Mouse (Mus musculus) lung, adult 10 weeks (tissue): ENCODE results near the gene Scn4b. TPM values are rescaled to one million over a fixed set of nuclear protein-coding genes. Genes with fewer than 3 reads are reported as not detected.

Source experiments
- polyA plus RNA-seq: library from polyadenylated mRNA; stranded (reverse); fragments of 350-450 nt; fragmentation: Illumina TruSeq; extraction: RNeasy Lipid Tissue Mini Kit (QIAGEN cat#74804); gene quantifications from one replicate; pipeline ENCODE4 v1.2.3, GENCODE M21; 2014; ENCODE audit warnings: low read depth, low replicate concordance; ENCODE audit not compliant: insufficient read depth

The Scn4b gene
- 0.30 TPM for polyA plus RNA-seq

GRCm38 (mm10) chr9:45138191-45139032, at the start of gene Scn4b:
Gene Scn4b, plus strand, starts transcription at chr9:45138395.

GRCm38 (mm10) chr9:45117741-45118431, 20.3 kb upstream of the Scn4b start, which contains the start of gene Scn2b:
Gene Scn2b, plus strand, starts transcription at chr9:45117782.

GRCm38 (mm10) chr9:45181770-45182169, 43.6 kb downstream of the Scn4b start, which contains the start of gene BC049352:
Gene BC049352, plus strand, starts transcription at chr9:45182007.

Other genes with a start within 250 kb of the Scn4b start
- 733 TPM for gene Atp5l, start 217.7 kb upstream of the Scn4b start, polyA plus RNA-seq
- 10.6 TPM for gene Ube4a, start 172.8 kb upstream of the Scn4b start, polyA plus RNA-seq
- 14.7 TPM for gene Cd3g, start 158.0 kb upstream of the Scn4b start, polyA plus RNA-seq
- 12.3 TPM for gene Cd3d, start 156.6 kb upstream of the Scn4b start, polyA plus RNA-seq
- 5.1 TPM for gene Cd3e, start 128.8 kb upstream of the Scn4b start, polyA plus RNA-seq
- gene Mpzl2, start 98.6 kb upstream of the Scn4b start, polyA plus RNA-seq = 1.9 TPM
- gene Mpzl3, start 83.2 kb upstream of the Scn4b start, polyA plus RNA-seq = 2.6 TPM
- gene Jaml, start 59.2 kb upstream of the Scn4b start, polyA plus RNA-seq = 4.2 TPM
- 0.14 TPM for gene Scn2b, start 20.6 kb upstream of the Scn4b start, polyA plus RNA-seq
- gene BC049352, start 43.6 kb downstream of the Scn4b start, polyA plus RNA-seq = not detected
- gene Tmprss4, start 65.7 kb downstream of the Scn4b start, polyA plus RNA-seq = 16.3 TPM
- 12.3 TPM for gene Il10ra, start 130.8 kb downstream of the Scn4b start, polyA plus RNA-seq
- 1.8 TPM for gene Tmprss13, start 180.7 kb downstream of the Scn4b start, polyA plus RNA-seq
- 20.8 TPM for gene Fxyd6, start 231.8 kb downstream of the Scn4b start, polyA plus RNA-seq